Comparison of ENCODE assay signal across 23 mouse cellular contexts in genomic region chr7:84042726-84043125, GRCm38 (mm10). TPM values are rescaled to one million over a fixed set of nuclear protein-coding genes. Genes with fewer than 3 reads are reported as not detected.
A peak's percentile ranks its signal among the peaks of the same experiment; 100 is the strongest.
DNase-seq lines count a peak whose midpoint lies in the region; ATAC-seq and TF ChIP-seq lines count a peak whose summit lies in the region.
"Had no signal": no experiment of that assay in that cellular context is flagged by ENCODE, and none has a peak within 500 bp of the region (broad histone marks: within the 10 kb centered on the region; RNA-seq: fewer than 3 reads in every experiment).

No protein-coding gene starts in this region.

- H3K27me3 ChIP-seq in kidney, adult 2 months (replicated peaks; ENCODE audit: control insufficient read depth, insufficient read depth, low read length) = no peaks in the 10 kb centered on the region
- no peaks in the 10 kb centered on the region for H3K27me3 ChIP-seq in kidney, embryonic 16.5 days (ENCODE audit: insufficient read depth, low read length)
- H3K27me3 ChIP-seq in hindbrain, embryonic 14.5 days (ENCODE audit: control insufficient read depth, insufficient read depth, low read length) = no peaks in the 10 kb centered on the region
- H3K27me3 ChIP-seq: embryonic facial prominence, embryonic 13.5 days; forebrain, embryonic 13.5 days; heart, embryonic 13.5 days; hindbrain, embryonic 12.5 days; liver, embryonic 15.5 days; midbrain, embryonic 13.5 days had no signal

- H3K4me1 ChIP-seq in kidney, adult 2 months (ENCODE audit: control insufficient read depth, insufficient read depth, low read length) = peaks cover 5% of the 10 kb centered on the region
- peaks cover 5% of the 10 kb centered on the region; the same call in 1 of the 2 replicates for H3K4me1 ChIP-seq in kidney, embryonic 16.5 days (ENCODE audit: insufficient read depth, low read length)
- H3K4me1 ChIP-seq in hindbrain, embryonic 14.5 days (replicated peaks; ENCODE audit: control insufficient read depth, insufficient read depth, low read length) = no peaks in the 10 kb centered on the region
- H3K4me1 ChIP-seq: embryonic facial prominence, embryonic 13.5 days; forebrain, embryonic 13.5 days; heart, embryonic 13.5 days; liver, embryonic 15.5 days; megakaryocyte, embryonic 14.5 days; midbrain, embryonic 13.5 days had no signal

- no peak overlapping the region for H3K4me2 ChIP-seq in kidney, embryonic 16.5 days (replicated peaks; ENCODE audit: low read depth, low read length)
- H3K4me2 ChIP-seq in hindbrain, embryonic 14.5 days (replicated peaks) = no peak overlapping the region
- H3K4me2 ChIP-seq: embryonic facial prominence, embryonic 13.5 days; forebrain, embryonic 13.5 days; heart, embryonic 13.5 days; hindbrain, embryonic 12.5 days; liver, embryonic 15.5 days; midbrain, embryonic 13.5 days had no signal

- DNase-seq in kidney, adult 2 months = peak; percentile 89
- DNase-seq in 3T3-L1 (ENCODE audit: low read depth, low spot score) = peak; percentile 50
- DNase-seq in Muller cell, postnatal 12 days (ENCODE audit: inconsistent ontology term) = peak; percentile 75
- DNase-seq in kidney, postnatal 10 days = peak; percentile 31
- DNase-seq in hindbrain, embryonic 14.5 days (ENCODE audit: low spot score) = no peak
- no peak for DNase-seq in neural tube, embryonic 10.5 days (ENCODE audit: extremely low spot score, low spot score)
- DNase-seq: adrenal gland, postnatal 25 days; cerebellum, adult 8-10 months; cerebellum, postnatal 36 days; embryo, embryonic 11 days; gastrocnemius, adult 2 months; thymus, postnatal 4 days had no signal

- TF ChIP-seq CTCF in kidney, adult 2 months (conservative IDR thresholded peaks at IDR 0.05; ENCODE audit: insufficient read depth, insufficient read length, low read depth, low read length) = no peak

- no peak overlapping the region for H3K4me3 ChIP-seq in kidney, adult 2 months (ENCODE audit: insufficient read depth, low read depth, low read length)
- no peak overlapping the region for H3K4me3 ChIP-seq in kidney, embryonic 16.5 days (ENCODE audit: low read length)
- H3K4me3 ChIP-seq in hindbrain, embryonic 14.5 days (replicated peaks; ENCODE audit: low read length) = no peak overlapping the region
- H3K4me3 ChIP-seq: embryonic facial prominence, embryonic 13.5 days; erythroblast, embryonic 14.5 days; forebrain, embryonic 13.5 days; gastrocnemius, adult 2 months; heart, embryonic 13.5 days; hindbrain, embryonic 12.5 days; left cerebral cortex, adult 2 months; liver, embryonic 15.5 days; megakaryocyte, embryonic 14.5 days; midbrain, embryonic 13.5 days had no signal

- ATAC-seq in kidney, embryonic 16.5 days (ENCODE audit: low FRiP score, low TSS enrichment) = no peak
- no peak for ATAC-seq in hindbrain, embryonic 14.5 days (ENCODE audit: low FRiP score)
- ATAC-seq: forebrain, embryonic 13.5 days; midbrain, embryonic 13.5 days had no signal

- no peaks in the 10 kb centered on the region for H3K36me3 ChIP-seq in kidney, adult 2 months (ENCODE audit: control insufficient read depth, insufficient read depth, low read length)
- no peaks in the 10 kb centered on the region for H3K36me3 ChIP-seq in kidney, embryonic 16.5 days (ENCODE audit: insufficient read depth, low read length)
- no peaks in the 10 kb centered on the region for H3K36me3 ChIP-seq in hindbrain, embryonic 14.5 days (replicated peaks; ENCODE audit: control insufficient read depth, insufficient read depth)
- H3K36me3 ChIP-seq: embryonic facial prominence, embryonic 13.5 days; heart, embryonic 13.5 days; hindbrain, embryonic 12.5 days; liver, embryonic 15.5 days; midbrain, embryonic 13.5 days had no signal

- no peak overlapping the region for H3K27ac ChIP-seq in kidney, adult 2 months (ENCODE audit: insufficient read depth, low read depth, low read length)
- H3K27ac ChIP-seq in kidney, embryonic 16.5 days (ENCODE audit: low read length) = no peak overlapping the region
- no peak overlapping the region for H3K27ac ChIP-seq in hindbrain, embryonic 14.5 days
- H3K27ac ChIP-seq: embryonic facial prominence, embryonic 13.5 days; forebrain, embryonic 13.5 days; gastrocnemius, adult 2 months; heart, embryonic 13.5 days; hindbrain, embryonic 12.5 days; kidney, postnatal 0 days; left cerebral cortex, adult 2 months; liver, embryonic 15.5 days; midbrain, embryonic 13.5 days had no signal

- no peaks in the 10 kb centered on the region for H3K9me3 ChIP-seq in kidney, embryonic 16.5 days (ENCODE audit: low read length)
- H3K9me3 ChIP-seq in hindbrain, embryonic 14.5 days (ENCODE audit: control insufficient read depth, low read length) = no peaks in the 10 kb centered on the region
- H3K9me3 ChIP-seq: embryonic facial prominence, embryonic 13.5 days; forebrain, embryonic 13.5 days; heart, embryonic 13.5 days; hindbrain, embryonic 12.5 days; liver, embryonic 15.5 days; megakaryocyte, embryonic 14.5 days; midbrain, embryonic 13.5 days had no signal

- 44% methylated on average over 1 of the region's 1 CpGs for WGBS in kidney, adult 2 months
- 65% methylated on average over 1 of the region's 1 CpGs for WGBS in kidney, embryonic 16.5 days
- WGBS in hindbrain, embryonic 14.5 days = 72% methylated on average over 1 of the region's 1 CpGs

- TF ChIP-seq POLR2A in kidney, adult 2 months (IDR thresholded peaks at IDR 0.05; ENCODE audit: low read depth, low read length) = no peak

- no peak overlapping the region for H3K9ac ChIP-seq in kidney, embryonic 16.5 days (replicated peaks; ENCODE audit: low read length)
- H3K9ac ChIP-seq in hindbrain, embryonic 14.5 days = no peak overlapping the region
- H3K9ac ChIP-seq: embryonic facial prominence, embryonic 13.5 days; forebrain, embryonic 13.5 days; heart, embryonic 13.5 days; hindbrain, embryonic 12.5 days; liver, embryonic 15.5 days; midbrain, embryonic 13.5 days had no signal

RNA-seq across cellular contexts. Expression of gene Cemip, which starts 43.6 kb away (rescaled TPM):
- polyA plus RNA-seq in kidney, adult 2 months (2012; rRNA removed) = 0.08 and 0.10 TPM in 2 replicates
- polyA plus RNA-seq in kidney, embryonic 16.5 days (2015; fragmentation: Nextera tagmentation; extraction: Ambion mirVana) = 0.26 and 0.42 TPM in 2 replicates
- polyA plus RNA-seq in hindbrain, embryonic 14.5 days (2014; fragmentation: Nextera tagmentation; extraction: Ambion mirVana) = 0.67 and 0.70 TPM in 2 replicates

Comparison
In these comparisons a context has a peak if more than half of its experiments do, and no peak if none do; other contexts are left out.
1. DNase-seq: peak in kidney, adult 2 months (single experiment), 3T3-L1 (single experiment), Muller cell, postnatal 12 days (single experiment) and kidney, postnatal 10 days (single experiment); none in hindbrain, embryonic 14.5 days (single experiment) and neural tube, embryonic 10.5 days (single experiment).